Mouse (Mus musculus) lung, postnatal 25 days (tissue): ENCODE data around the gene Itpr3.

Experiments
- DNase-seq: peaks from one replicate; pipeline ENCODE4 v3.0.0; 2022; ENCODE audit warnings: low spot score

Gene Itpr3

DNA sequence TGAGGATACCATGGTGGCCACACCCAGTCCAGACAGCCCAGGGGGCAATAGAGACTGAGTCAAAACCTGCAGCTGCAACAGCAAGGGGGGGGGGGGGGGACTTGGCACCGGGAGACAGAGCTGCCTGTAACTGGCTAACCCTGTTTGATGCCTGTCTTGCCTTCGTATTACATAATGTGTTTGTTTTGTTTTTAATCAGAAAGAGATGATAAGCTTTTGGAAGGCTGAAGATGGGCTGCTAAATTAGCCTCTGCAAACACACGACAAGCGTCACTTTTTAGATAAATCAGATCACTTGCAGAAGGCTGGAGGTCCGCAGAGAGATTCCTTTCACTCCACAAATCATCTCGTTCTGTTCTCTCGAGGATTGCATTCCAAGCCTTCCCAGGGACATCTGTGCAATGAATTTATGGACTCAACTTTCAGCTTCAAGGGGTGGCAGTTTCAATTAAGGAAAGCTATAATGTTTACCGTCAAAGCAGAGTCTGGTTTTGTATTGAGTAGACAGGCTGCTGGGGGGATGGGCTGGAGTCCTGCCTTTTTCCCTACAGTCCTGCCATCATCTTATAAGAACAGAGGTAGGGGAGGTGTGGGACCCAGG lies 89.3 kb downstream of the Itpr3 start:
- DNase-seq, result no peak

DNA sequence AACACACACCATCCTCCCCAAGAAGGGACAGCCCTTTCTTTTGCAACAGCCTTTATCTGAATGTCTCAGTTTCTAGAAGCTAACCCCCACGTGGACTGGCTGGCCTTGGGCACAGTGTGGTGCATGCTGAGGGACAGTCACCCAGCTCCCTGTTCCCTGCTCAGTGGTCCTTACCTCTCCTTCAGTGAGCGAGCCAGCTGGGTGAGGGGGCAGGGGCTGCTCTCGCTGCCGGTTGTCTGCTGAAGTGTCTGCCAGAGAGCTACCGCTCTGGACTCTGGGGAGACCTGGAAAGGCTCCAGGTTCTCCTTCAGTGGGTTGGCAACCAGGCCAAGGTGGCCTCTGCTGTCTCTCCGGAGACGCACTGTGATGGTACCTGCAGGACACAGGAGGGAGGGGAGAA lies 93.8 kb downstream of the Itpr3 start:
- DNase-seq, result no peak

DNA sequence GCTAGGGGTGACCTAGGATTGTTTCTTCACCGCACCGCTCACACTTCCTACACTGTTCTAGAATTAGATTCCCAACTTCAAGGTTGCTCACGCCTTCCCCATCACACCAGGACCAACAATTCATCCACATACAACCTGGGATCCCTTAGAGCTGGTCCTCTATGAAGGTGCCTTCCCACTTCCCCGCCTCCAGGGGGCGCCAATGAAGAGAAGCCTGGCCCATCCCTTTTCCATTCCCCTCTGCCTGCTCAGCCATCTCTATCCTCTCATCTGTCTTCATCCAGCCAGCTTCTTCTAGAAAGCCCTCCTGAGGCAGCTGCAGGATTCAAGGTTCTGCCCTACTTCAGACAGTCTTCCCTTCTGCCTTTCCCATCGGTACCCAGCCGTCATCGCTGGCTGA lies 94.3 kb downstream of the Itpr3 start:
- no peak for DNase-seq

DNA sequence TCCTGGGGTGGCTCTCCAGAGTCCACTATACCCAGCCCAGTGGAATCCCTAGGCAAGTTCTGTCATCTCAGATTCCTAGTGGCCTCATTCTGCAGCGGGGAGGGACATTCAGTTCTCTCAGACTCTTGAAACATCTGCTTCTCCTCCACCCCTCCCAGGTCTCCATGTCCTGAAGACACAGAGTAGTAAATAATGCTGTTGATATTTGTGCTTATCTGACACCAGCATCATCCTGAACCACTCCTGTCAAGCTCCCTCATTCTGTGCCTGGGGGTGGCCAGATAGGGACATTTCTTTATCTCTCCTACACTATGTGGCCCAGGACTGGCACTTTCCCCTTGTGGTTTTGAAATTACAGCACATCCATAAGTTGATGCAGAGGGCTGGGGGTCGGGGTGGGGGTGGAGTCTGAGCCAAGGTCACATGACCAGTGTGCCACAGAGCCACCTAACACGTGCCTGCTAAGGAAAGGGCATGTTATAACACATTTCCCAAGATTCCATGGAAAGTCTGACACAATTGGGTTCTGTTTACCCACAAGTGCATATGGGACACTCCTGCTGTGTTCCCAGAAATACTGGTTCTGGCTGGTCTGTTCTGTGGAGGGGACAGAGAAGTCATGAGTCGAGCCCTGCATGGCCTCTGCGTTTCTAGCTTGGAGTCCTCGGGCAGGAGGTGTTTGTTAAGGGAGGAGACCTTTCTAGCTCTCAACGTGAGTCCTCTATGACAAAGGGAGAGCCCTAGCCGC lies 96.0 kb downstream of the Itpr3 start:
- DNase-seq, result peak; percentile 38

DNA sequence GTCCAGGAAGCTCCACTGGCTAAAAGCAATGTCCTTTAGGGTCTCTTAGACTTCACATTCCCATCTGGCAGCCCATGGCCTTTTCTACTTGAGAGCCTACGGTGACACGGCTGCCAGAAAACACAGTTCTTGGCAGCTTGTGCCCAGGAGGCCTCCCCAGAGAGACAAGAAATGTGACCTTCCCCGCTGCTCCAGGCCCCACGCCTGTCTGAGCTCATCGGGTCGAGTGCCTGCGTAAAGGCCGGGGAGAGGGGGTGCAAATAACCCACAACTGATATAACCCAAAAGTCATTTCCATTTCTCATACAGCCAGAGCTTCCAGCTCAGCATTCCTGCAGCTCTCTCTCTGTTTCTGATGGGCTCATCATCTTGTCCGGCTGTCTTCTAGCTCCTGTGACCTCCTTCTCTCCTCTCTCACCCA lies 96.7 kb downstream of the Itpr3 start:
- DNase-seq, result no peak

DNA sequence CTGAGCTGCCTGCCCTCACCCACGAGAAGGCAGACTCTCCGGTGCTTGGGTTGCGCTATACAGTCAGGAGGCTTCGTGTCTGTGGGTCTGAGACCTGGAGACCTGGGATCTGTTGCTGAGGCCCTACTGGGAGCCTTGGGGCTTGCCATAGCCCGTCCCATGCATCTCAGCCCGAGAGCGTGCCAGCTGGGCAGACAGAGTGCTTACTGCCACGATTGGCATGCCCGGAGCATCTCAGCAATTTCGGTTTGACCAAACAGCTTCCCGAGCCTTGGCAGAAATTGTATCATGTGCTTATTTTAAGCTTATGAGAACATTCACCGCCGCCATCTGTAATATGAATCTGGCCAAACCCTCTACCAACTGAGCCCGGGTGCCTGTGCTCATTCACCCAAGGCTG lies 97.2 kb downstream of the Itpr3 start:
- no peak for DNase-seq

DNA sequence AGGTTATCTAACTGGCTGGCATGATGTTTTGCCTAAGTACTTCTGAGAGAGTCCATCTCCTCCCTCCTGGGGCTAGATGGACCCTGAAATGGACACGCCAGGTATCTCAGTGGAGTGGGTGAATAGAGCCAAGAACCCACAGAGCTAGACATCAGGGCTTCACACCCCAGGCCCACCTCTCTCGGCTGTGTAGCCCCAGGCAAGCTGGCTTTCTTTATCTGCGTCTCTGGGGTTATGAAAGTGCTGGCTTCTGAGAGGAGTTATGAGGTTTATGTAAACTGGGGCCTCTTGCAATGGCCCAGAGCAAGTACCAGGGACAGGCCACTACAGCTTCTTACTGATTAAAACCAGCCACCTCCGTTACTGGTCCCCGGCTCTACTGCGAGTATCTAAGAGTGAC lies 97.8 kb downstream of the Itpr3 start:
- no peak for DNase-seq

DNA sequence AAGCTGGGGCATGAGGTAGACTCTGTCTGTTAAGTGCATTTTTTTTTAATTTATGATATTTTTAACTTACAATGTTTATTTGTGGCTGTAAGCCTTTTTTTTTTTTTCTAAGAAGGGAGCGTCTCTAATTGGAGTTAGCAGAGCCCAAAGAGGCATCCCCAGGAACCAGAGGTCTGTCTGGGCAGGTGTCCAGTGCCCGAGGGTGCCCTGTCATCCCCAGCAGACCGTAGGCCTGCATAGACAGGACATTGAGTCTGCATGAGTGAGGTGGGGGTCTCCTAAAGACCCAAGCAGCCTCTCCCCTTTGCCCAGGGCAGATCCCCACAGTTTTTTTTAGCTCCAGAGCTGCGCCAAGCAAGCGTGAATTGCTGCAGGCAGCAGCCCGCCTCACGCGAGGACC lies 98.6 kb downstream of the Itpr3 start:
- no peak for DNase-seq

DNA sequence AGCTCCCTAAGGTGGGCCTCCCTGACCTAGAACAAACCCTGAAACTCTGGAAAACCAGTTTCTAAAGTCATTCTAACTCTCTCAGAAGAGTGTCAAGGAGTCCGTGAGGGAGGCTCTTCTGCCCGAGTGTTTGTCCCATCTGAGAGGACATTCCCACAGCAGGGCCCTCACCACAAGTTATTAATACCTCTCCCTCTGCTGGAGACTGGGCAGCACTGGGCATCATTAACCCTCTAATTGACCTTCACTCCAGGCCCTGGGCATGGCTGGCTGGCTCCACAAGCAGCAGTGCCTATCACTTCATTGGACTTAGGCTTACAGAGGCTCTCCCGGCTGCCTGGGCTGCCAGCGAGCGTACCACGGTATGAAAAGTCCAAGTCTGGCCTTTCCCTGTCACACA lies 101.3 kb downstream of the Itpr3 start:
- no peak for DNase-seq

DNA sequence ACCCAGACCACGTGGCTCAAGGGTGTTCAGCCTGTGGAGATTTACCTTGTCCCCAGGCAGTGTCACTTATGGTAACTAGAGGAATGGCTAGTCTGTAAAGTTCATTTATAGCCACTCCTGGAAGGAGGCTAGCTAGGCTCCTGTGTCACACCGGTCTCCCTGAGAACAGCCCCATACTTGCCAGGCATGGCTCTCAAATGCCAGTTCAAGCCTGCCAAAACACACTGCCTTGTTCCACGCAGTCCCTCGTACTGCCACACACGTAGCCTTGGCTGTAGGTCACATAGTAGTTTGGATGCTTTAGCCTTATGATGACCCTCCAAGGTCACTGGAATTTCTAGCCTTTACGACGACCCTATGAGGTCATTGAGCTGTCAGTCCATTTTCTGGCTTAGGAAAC lies 102.1 kb downstream of the Itpr3 start:
- no peak for DNase-seq

DNA sequence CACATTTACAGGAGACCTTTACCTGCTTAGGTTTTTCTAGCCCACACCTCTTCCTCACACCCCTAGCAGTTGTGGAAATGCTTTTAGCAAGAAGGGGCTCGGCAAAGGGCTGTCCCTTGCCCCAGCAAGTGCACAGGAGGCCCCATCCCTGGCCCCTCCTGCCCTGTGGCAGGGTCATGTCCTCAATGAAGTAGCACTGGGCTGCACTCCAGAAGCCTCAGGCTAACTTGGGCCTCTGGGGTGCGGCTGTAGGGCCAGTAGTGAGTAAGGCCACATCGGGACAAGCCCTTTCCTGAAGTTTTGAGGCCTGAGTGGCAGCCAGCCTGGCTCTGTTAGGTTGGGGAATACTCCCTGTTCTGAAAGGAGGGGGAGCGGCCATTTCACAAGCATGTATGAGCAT lies 103.8 kb downstream of the Itpr3 start:
- DNase-seq, result peak; percentile 65

DNA sequence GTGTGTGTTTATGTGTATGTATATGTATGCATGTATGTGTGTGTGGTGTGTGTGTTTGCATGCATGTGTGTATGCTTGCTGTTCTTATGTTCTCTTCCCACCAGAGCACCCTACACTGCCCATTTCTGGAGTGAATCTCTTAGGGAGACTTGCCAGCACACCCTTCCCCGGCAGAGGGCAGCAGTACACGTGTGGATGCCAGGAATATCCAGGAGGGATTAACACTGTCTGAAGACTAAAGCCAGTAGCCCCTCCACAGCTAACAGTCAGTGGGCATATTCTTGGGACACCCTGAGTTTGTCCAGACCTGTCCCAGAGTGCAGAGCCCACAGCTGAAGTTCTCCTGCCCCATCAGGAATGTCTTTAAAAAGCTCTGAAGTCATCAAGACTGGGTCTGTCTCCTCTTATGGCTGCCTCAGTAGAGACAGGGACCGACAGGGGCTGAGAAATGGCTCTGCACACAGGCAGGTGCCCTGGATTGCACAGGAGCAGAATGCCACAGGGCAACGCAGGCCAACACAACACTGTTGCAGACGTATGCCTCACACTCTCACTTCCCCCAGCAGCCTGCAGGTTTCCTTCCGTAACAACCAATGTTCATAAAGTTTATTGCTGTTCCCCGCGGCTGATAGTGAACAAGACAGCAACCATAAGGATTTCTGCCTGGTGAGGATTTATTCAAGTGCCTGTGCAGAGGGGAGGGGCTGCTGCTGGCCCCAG lies 108.1 kb downstream of the Itpr3 start:
- DNase-seq, result no peak

DNA sequence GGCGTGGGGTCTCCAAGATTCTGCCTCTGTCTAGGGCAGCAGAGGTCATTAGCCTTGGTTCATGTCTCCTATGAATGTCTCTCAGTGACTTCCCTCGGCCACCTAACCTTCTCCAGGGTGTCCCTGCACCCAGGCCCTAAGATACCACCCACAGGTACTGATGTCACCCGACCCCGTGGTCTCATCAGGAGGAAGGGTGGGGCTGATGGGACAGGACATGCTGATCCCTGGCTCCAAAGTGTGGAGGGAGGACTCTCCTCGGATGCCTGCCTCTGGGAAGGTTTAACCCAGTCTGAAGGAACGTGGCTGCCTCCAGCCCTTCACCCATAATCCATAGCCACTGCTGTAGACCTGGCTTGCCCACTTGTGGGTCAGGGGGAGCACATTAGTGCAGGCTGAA lies 109.8 kb downstream of the Itpr3 start:
- no peak for DNase-seq

DNA sequence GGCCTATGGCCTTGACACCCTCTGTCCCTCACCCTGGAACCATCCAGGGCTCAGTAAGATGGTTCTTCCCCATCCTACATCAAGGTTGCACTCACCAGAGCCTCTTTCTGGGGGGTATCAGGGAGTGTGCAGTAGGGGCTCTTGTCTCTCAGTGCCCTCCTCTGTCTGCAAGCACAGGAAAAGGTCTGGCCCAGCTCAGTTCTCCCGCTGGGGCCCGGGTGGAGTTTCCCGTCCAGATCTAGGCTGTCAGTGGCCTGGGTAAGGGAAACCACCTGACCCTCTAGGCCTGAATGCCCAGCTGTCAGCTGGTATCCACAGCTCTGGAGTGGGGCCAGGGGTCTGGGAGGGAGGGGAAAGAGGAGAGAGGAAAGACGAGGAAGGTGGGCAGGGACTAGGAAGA lies 110.4 kb downstream of the Itpr3 start, which contains the start of gene Ip6k3:
Gene Ip6k3 (minus strand): TSS at position 251 of the 400 bp plus-strand sequence.
- DNase-seq, result peak; percentile 17

DNA sequence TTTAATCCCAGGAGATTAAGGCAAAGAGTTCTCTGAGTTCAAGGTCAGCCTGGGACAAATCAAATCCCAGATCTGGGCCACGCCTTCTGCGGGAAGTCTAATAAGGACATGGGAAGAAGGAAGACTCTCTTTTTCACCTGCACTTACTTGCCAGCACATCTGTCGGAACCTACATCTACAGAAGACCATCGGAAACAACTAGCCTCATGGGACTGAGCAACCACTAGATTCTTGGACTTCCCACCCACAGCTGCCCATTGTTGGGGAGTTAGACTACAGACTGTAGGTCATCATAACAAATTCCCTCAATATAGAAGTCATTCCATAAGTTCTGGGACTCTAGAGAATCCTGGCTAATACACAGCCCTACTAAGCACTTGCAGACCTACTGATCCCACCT lies 111.5 kb downstream of the Itpr3 start:
- no peak for DNase-seq

DNA sequence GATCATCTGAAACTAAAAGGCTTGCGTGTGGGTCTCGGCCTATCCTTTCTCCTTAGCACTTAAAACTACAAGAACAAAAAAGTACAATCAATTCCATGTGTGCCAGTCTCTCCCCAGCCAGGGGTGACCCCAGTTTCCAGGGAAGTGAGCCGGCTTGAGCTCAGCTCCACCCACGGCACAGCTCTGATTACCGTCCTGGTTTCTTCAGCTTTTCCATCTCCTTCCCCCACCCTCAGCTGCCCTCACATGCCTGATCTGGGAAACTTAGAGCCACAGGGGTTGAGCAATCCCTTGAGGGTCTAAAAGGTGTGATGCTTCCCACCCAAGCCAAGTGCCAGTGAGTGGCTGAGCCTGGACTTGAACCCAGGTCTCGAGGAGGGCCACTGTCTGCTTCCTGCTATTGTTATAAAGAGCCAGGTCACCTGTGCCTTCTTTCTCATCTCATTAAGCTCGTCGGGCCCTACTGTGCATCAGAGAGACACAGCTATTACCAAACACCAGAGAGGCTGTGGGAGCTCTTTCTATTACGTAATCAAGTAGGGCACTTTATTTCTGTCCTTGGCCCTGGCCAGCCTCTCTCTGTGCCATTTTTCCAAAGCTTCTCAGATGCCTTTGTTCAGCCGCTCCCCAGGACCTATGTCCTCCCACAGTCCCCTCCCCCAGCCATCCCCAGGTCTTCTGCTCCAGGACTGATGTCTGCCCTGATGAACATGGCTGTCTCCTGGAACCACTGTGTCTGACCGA lies 113.0 kb downstream of the Itpr3 start:
- peak; percentile 17 for DNase-seq

DNA sequence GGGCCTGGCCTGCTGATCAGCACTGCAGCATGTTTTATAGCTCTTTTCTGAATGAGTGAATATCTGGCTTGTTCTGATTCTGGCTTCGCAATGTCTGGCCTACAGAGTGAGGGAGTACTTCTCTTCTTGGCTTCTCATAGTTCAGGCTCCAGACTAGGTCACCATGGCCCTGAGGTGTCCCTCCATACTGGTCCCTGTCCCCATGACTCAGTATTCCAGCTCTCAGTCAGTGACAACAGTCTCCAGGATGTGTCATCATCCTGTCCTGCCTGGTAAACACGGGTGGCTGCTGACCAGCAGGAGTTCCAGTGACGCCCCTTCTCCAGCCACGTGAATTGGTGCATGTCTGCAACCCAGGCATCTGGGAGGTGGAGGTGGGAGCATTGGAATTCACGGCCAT lies 114.0 kb downstream of the Itpr3 start:
- no peak for DNase-seq
